Mouse (Mus musculus): Measurements from ENCODE around the gene Tspo2. TPM values are rescaled to one million over a fixed set of nuclear protein-coding genes. Genes with fewer than 3 reads are reported as not detected.

The Tspo2 gene
- polyA plus RNA-seq, 1 experiment from 2014 or later: 0.61 TPM

- Histone ChIP-seq H3K4me3 (ENCODE audit: low read depth, low read length) (no peak overlapping the region), H3K36me3 (ENCODE audit: control insufficient read depth, insufficient read depth, low read length) (no peaks in the 10 kb centered on the region), H3K9ac (ENCODE audit: low read length) (no peak overlapping the region), H3K27me3 (ENCODE audit: control insufficient read depth, insufficient read depth, low read length) (no peaks in the 10 kb centered on the region), H3K9me3 (ENCODE audit: control insufficient read depth, low read length) (no peaks in the 10 kb centered on the region), H3K4me1 (ENCODE audit: control insufficient read depth, insufficient read depth, low read length) (peaks cover under 1% of the 10 kb centered on the region; the same call in 1 of the 2 replicates), H3K4me2 (no peak overlapping the region), H3K27ac (ENCODE audit: low read depth, low read length) (no peak overlapping the region)
- WGBS: 77% methylated on average over 13 of the region's 13 CpGs
- peak; percentile 77 for DNase-seq (ENCODE audit: low spot score, missing footprints)
- no peak for ATAC-seq (ENCODE audit: low FRiP score)
Observed at GRCm38 (mm10) chr17:48426991-48427750, 24.2 kb downstream of the Tspo2 start.

- Histone ChIP-seq H3K4me1 (ENCODE audit: control insufficient read depth, insufficient read depth, low read length) (no peaks in the 10 kb centered on the region), H3K4me2 (no peak overlapping the region), H3K27ac (ENCODE audit: low read depth, low read length) (no peak overlapping the region), H3K27me3 (ENCODE audit: control insufficient read depth, insufficient read depth, low read length) (no peaks in the 10 kb centered on the region), H3K36me3 (ENCODE audit: control insufficient read depth, insufficient read depth, low read length) (no peaks in the 10 kb centered on the region), H3K4me3 (ENCODE audit: low read depth, low read length) (no peak overlapping the region), H3K9me3 (ENCODE audit: control insufficient read depth, low read length) (no peaks in the 10 kb centered on the region), H3K9ac (ENCODE audit: low read length) (no peak overlapping the region)
- WGBS: 51% methylated on average over 9 of the region's 9 CpGs
- DNase-seq (ENCODE audit: low spot score, missing footprints) (peak; percentile 77), ATAC-seq (ENCODE audit: low FRiP score) (no peak)
Observed at GRCm38 (mm10) chr17:48425823-48426612, 25.3 kb downstream of the Tspo2 start.

- Histone ChIP-seq H3K4me2 (no peak overlapping the region), H3K36me3 (ENCODE audit: control insufficient read depth, insufficient read depth, low read length) (no peaks in the 10 kb centered on the region), H3K9me3 (ENCODE audit: control insufficient read depth, low read length) (no peaks in the 10 kb centered on the region), H3K27me3 (ENCODE audit: control insufficient read depth, insufficient read depth, low read length) (no peaks in the 10 kb centered on the region), H3K9ac (ENCODE audit: low read length) (no peak overlapping the region), H3K4me3 (ENCODE audit: low read depth, low read length) (no peak overlapping the region), H3K4me1 (ENCODE audit: control insufficient read depth, insufficient read depth, low read length) (no peaks in the 10 kb centered on the region), H3K27ac (ENCODE audit: low read depth, low read length) (no peak overlapping the region)
- DNase-seq (ENCODE audit: low spot score, missing footprints) (no peak), ATAC-seq (ENCODE audit: low FRiP score) (no peak)
- WGBS: 85% methylated on average over 9 of the region's 9 CpGs
Observed at GRCm38 (mm10) chr17:48424237-48424636, 27.1 kb downstream of the Tspo2 start.

GRCm38 (mm10) chr17:48419571-48419970, 31.8 kb downstream of the Tspo2 start:
- Histone ChIP-seq H3K4me1 (ENCODE audit: control insufficient read depth, insufficient read depth, low read length) (no peaks in the 10 kb centered on the region), H3K4me3 (ENCODE audit: low read depth, low read length) (no peak overlapping the region), H3K36me3 (ENCODE audit: control insufficient read depth, insufficient read depth, low read length) (peaks cover 4% of the 10 kb centered on the region; the same call in 1 of the 2 replicates), H3K9me3 (ENCODE audit: control insufficient read depth, low read length) (no peaks in the 10 kb centered on the region), H3K27ac (ENCODE audit: low read depth, low read length) (no peak overlapping the region), H3K9ac (ENCODE audit: low read length) (no peak overlapping the region), H3K27me3 (ENCODE audit: control insufficient read depth, insufficient read depth, low read length) (no peaks in the 10 kb centered on the region), H3K4me2 (no peak overlapping the region)
- 77% methylated on average over 2 of the region's 2 CpGs for WGBS
- DNase-seq (ENCODE audit: low spot score, missing footprints): peak; percentile 75
- no peak for ATAC-seq (ENCODE audit: low FRiP score)

GRCm38 (mm10) chr17:48418781-48419180, 32.5 kb downstream of the Tspo2 start:
- Histone ChIP-seq H3K9ac (ENCODE audit: low read length) (no peak overlapping the region), H3K36me3 (ENCODE audit: control insufficient read depth, insufficient read depth, low read length) (peaks cover 4% of the 10 kb centered on the region; the same call in 1 of the 2 replicates), H3K4me1 (ENCODE audit: control insufficient read depth, insufficient read depth, low read length) (no peaks in the 10 kb centered on the region), H3K27me3 (ENCODE audit: control insufficient read depth, insufficient read depth, low read length) (no peaks in the 10 kb centered on the region), H3K9me3 (ENCODE audit: control insufficient read depth, low read length) (no peaks in the 10 kb centered on the region), H3K27ac (ENCODE audit: low read depth, low read length) (no peak overlapping the region), H3K4me2 (no peak overlapping the region), H3K4me3 (ENCODE audit: low read depth, low read length) (no peak overlapping the region)
- 90% methylated on average over 1 of the region's 1 CpGs for WGBS
- DNase-seq (ENCODE audit: low spot score, missing footprints) (peak; percentile 73), ATAC-seq (ENCODE audit: low FRiP score) (no peak)

- Histone ChIP-seq H3K4me1 (ENCODE audit: control insufficient read depth, insufficient read depth, low read length) (no peaks in the 10 kb centered on the region), H3K9me3 (ENCODE audit: control insufficient read depth, low read length) (no peaks in the 10 kb centered on the region), H3K9ac (ENCODE audit: low read length) (no peak overlapping the region), H3K4me2 (no peak overlapping the region), H3K4me3 (ENCODE audit: low read depth, low read length) (no peak overlapping the region), H3K27ac (ENCODE audit: low read depth, low read length) (no peak overlapping the region), H3K27me3 (ENCODE audit: control insufficient read depth, insufficient read depth, low read length) (no peaks in the 10 kb centered on the region), H3K36me3 (ENCODE audit: control insufficient read depth, insufficient read depth, low read length) (peaks cover 4% of the 10 kb centered on the region; the same call in 1 of the 2 replicates)
- DNase-seq (ENCODE audit: low spot score, missing footprints) (peak; percentile 33), ATAC-seq (ENCODE audit: low FRiP score) (no peak)
- WGBS: 86% methylated on average over 7 of the region's 7 CpGs
Observed at GRCm38 (mm10) chr17:48418174-48418573, 33.1 kb downstream of the Tspo2 start.

GRCm38 (mm10) chr17:48417521-48417920, 33.8 kb downstream of the Tspo2 start:
- peak; percentile 69 for DNase-seq (ENCODE audit: low spot score, missing footprints)
- WGBS: 89% methylated on average over 6 of the region's 6 CpGs
- H3K4me1 ChIP-seq (ENCODE audit: control insufficient read depth, insufficient read depth, low read length): no peaks in the 10 kb centered on the region
- H3K9ac ChIP-seq (ENCODE audit: low read length): no peak overlapping the region
- H3K4me2 ChIP-seq: no peak overlapping the region
- ATAC-seq (ENCODE audit: low FRiP score): no peak
- no peaks in the 10 kb centered on the region for H3K27me3 ChIP-seq (ENCODE audit: control insufficient read depth, insufficient read depth, low read length)
- no peak overlapping the region for H3K27ac ChIP-seq (ENCODE audit: low read depth, low read length)
- H3K4me3 ChIP-seq (ENCODE audit: low read depth, low read length): no peak overlapping the region
- no peaks in the 10 kb centered on the region for H3K9me3 ChIP-seq (ENCODE audit: control insufficient read depth, low read length)
- H3K36me3 ChIP-seq (ENCODE audit: control insufficient read depth, insufficient read depth, low read length): peaks cover 4% of the 10 kb centered on the region; the same call in 1 of the 2 replicates

GRCm38 (mm10) chr17:48416425-48417195, 34.7 kb downstream of the Tspo2 start:
- peaks cover 4% of the 10 kb centered on the region; the same call in 1 of the 2 replicates for H3K36me3 ChIP-seq (ENCODE audit: control insufficient read depth, insufficient read depth, low read length)
- 91% methylated on average over 14 of the region's 14 CpGs for WGBS
- H3K9me3 ChIP-seq (ENCODE audit: control insufficient read depth, low read length): no peaks in the 10 kb centered on the region
- H3K27ac ChIP-seq (ENCODE audit: low read depth, low read length): no peak overlapping the region
- no peak overlapping the region for H3K9ac ChIP-seq (ENCODE audit: low read length)
- no peak overlapping the region for H3K4me3 ChIP-seq (ENCODE audit: low read depth, low read length)
- H3K27me3 ChIP-seq (ENCODE audit: control insufficient read depth, insufficient read depth, low read length): no peaks in the 10 kb centered on the region
- no peak overlapping the region for H3K4me2 ChIP-seq
- ATAC-seq (ENCODE audit: low FRiP score) (peak; percentile 69; the same call in 1 of the 2 replicates), DNase-seq (ENCODE audit: low spot score, missing footprints) (no peak)
- H3K4me1 ChIP-seq (ENCODE audit: control insufficient read depth, insufficient read depth, low read length): peaks cover under 1% of the 10 kb centered on the region; the same call in 1 of the 2 replicates
